Mouse (Mus musculus): Measurements from ENCODE around the gene Spock1.
"Not testable (repeated sequence)": the region's sequence is repeated elsewhere in the genome, so short reads cannot be mapped to it uniquely, and the experiment has no call there.

Spock1 gene

DNA sequence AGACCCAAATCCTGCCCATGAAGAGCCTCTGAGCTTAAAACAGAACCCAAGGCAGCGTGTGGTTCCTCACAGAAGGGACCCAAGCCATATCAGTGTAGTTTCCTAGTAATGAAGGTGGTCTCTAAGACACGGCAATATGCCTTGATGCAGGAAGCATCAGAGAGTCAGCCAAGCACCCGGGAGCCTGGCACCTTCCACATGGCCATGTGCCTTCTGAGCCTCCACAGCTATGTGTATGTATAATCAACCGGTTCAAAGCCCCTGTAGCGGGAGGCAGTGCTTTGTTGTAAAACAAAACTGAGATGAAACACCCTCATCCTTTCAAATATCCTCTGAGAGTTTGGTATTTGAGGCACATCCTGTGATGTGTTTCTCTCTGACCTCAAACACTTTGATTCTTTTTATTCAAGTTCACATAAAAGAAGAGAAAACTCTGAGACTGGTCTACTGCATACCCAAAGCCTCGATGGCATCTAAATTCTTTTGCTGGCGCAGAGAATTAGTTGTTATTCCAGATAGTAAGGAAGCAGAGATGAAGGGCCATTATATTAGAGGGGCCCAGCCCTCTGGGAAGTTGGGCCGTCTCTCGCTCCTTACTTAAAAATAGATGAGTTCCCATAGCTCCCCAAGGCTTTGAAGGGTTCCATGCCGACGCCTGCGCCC is 325.7 kb downstream of the Spock1 start:
- DNase-seq = no peak

DNA sequence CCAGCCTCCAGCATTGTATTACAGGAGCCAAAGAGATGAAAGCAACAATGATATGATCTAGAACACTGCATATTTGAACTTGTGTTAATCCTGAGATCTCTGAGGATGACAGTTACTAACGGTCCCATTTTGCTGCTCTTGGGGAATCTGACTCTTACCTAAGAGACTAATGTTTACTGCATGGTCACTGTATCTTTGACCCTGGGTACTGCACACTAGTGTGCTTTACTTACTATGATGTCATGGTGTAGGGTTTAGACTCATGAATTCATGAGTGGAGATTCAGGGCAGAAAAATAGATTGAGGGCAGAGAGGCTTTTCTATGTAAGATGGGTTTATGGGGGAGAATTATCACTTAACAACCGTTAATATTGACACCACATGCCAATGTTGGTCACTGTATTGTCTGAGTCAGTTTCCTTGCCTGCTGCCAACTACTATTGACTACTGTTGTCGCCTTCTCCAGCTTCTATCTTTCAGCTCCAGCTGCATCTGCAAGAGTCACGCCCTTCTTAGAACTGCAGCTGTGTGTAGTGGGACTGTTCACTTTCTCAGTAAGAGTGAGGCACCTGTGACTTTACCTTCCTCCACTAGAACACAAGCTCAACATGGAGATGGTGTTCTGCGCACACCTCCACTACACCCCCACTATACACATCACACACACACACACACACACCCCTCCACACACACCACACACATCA is 330.4 kb downstream of the Spock1 start:
- no peak for DNase-seq

DNA sequence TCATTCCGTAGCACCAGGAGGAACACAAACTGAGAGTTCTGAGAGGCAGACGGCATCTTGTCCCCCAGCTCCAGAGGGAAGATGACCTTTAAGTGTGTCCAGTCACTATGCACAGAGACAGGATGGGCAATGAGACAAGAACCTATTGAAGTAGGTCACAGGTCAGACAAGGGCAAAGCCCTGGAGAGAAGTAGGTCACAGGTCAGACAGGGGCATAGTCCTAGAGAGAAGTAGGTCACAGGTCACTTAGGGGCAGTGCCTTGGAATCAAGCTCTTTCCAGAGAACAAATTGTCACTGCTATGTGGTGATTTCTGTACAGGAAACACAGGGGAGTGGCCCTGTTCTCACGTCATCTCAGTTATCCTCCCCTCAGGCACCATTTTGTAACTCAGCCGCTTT is 334.6 kb downstream of the Spock1 start:
- DNase-seq = no peak

DNA sequence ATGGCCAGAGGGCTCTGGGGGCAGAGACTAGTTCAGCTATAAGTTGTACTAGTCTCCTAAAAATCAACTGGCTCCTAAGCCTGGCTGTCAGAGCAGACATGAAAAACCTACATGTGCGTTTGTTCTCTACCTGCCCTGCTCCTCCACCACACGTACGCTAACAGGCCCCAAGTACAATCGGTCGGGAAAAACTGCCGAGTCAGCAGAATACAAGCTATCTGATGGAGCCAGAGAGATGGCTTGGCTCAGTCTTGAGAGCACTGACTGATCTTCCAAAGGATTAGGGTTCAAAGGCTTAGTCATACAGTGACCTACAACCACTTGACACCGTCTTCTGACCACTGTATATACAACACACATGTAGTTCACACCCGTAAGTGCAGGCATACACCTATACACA is 339.7 kb downstream of the Spock1 start:
- DNase-seq = no peak

DNA sequence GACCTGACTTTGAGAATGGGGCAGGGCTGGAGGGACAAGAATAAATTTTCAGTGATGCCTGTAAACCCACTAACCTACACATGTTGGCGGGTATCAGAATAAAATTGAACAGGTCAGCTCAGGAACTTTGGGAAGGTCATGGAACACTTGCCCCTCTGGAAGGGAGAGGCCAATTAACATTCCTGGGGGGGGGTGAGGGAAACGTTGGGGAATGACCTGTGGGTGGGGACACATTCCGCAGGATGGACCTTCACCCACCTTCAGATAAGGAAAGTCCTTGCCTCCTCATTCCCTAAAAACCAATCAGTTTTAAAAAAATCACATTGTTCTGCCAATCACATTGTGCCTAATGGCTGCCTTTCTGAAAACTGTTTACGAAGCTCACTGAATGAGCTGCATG is 352.9 kb downstream of the Spock1 start:
- DNase-seq = no peak

DNA sequence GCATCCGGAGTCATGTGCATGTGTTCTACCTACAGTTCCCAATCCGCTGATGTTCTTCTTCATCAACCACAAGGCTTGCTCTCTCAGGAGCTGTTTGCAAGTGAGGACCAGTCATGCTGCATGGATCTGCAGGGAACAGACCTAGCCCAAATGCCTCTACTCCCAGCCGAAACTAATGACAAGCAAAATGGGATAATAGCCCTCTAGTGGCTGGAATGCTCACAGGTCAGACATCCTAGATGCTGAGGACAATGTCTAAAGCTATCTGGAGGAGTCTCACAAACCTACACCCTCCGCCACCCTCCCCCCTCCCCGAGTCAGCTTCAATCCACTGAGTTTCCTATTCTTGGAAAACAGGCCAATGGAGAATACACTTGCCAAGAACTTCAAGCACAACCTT is 358.4 kb downstream of the Spock1 start:
- DNase-seq = no peak

DNA sequence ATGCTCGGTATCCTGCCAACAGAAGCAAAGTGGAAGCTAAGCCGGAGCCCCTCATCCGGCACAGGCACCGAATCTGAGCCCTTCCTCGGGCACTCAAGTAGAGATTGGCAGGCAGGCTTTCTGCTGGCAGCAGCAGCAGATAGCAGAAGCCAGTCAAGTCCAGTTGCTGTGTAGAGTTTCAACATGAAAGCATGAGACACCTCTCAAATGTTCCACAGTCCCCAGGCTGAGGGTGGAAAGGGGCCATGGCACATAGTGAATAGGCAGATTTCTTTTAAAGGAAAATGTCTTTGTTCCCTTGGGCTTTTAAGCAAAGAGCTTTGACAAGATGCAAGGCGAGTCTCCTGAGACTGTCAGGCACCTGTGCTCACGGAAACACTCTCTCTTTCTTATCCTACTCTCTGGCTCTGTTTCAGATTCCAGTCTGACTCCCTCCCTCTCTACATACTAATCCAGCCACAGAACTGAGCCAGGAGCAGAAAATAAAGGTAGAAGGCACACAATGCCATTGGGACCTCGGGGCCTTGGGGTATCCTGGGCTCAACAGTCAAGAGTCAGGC is 371.1 kb downstream of the Spock1 start:
- no peak for DNase-seq

DNA sequence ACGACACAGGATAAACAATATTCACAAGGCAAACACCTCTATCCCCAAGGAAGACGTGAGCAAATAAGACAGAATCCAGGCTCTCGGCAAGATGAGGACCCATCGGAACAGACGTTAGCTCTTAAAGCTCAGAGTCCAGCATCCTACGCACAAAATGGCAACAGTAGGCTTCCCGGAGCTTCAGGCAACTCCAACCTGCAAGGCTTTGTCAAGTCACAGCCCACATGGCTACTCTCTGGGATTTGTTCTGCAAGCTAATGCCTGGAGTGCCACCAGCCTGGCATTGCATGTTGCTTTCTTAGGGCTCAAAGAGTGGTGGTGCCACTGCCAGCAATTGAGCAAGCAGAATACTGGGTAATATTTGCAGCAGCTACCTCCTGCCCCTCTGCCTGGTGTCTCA is 373.8 kb downstream of the Spock1 start:
- DNase-seq = no peak

DNA sequence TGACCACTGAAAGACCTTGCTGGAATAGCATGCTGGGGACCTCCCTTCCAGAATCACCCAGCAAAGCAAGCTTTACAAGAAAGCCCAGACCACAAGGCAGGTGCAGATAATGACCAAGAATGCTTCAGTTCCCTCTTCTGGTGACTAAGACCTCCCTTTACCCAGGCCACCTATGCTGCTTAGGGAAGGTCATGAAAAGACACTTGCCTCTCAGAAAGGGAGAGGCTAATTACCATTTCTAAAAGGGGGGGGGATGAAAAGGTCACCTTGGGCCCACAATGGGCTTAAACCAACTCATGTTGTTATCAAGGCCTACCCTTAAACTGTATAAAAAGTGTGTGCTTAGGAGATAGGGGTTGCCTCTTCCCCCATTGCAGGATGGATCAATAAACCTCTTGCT is 382.2 kb downstream of the Spock1 start:
- no peak for DNase-seq

DNA sequence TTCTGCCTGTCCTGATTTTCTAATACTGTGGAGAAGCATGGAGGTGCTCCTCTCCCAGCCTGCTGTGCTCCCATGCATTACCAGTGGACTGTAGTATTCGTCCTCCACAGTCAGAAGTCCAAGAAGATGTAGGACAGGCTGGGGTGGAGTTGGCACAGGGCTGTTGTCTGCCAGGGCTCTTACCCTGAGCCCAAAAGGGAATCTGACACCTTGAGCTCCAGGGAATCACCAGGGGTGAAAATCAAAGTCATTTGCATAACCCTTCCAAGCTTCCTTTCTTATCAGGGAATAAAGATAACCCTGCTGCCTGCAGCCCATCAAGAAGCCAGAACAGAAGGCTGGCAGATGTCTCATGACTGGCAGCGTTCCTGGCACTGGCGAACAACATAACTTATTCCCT is 383.6 kb downstream of the Spock1 start:
- no peak for DNase-seq

DNA sequence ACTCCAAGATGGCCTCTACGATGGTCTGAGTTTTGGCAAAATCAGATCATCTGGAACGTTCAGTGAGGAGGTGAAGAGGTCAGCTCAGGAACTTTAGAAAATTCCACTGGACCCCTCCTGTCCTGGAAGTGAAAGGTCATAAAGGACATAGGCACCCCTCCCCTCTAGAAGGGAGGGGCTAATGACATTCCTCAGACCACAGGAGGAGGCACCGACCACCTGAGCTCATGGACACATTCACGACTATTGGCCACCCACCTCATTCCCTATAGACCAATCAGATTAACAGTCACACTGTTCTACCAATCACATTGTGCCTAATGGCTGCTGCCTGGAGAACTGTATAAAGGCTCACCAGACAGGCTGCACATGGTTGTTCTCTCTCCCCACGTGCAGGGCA is 384.8 kb downstream of the Spock1 start:
- no peak for DNase-seq

DNA sequence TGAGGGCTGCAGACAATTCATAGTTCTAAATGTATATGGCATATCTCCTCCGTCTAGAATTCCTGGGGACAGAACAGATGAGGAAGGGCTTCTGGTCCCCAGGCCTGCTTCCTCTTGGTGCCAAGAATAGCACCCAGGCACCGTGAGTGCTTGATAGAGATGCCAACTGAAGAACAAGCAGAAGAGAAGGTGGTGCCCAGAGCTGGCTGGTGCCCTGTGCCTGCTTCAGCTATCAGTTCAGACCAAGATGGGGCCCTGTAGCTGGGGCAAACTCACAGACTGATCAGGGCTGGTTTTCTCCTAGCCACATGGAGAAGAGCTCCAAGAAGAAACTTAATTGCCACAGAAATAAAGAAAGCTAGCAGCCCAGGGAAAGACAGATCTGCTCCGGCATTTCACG is 385.8 kb downstream of the Spock1 start:
- DNase-seq = no peak

DNA sequence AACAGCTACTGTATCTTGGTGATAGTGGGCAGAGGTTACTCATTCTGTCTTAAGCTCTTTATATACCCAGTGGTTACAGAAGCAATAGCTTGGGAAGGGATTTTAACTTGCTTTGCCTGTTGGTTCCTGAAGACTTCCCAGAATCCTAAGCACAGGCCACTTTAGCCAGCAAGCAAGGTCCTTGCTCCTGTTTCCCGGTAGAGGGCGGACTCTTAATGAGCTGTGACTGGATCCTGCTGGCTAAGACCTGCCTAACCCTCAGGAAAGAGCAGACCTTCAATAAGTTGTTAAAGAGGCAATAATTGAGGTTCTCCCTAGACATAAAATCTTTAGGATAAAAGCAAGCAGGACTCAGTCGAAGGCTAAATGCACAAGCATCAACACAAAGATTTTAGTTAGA is 387.0 kb downstream of the Spock1 start:
- peak; percentile 28 for DNase-seq

DNA sequence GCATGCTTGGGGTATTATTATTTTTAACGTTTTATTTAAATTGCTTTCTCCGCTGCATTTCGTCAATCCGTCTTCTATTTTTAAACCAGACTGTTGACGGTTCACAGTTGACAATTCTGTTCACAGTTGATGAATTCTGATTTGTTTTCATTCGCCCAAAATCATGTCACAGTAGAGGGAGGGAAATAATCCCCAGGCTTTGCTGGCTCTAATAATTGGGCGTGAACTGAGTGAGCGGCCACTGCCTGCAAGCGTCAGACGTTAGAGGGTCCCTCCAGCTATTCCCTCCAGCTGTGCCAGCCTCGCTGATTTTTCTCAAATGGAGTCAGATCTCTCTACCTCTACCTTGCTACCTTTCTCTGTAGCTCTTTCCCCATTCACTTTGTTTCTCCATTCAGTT is 388.3 kb downstream of the Spock1 start:
- DNase-seq = no peak

DNA sequence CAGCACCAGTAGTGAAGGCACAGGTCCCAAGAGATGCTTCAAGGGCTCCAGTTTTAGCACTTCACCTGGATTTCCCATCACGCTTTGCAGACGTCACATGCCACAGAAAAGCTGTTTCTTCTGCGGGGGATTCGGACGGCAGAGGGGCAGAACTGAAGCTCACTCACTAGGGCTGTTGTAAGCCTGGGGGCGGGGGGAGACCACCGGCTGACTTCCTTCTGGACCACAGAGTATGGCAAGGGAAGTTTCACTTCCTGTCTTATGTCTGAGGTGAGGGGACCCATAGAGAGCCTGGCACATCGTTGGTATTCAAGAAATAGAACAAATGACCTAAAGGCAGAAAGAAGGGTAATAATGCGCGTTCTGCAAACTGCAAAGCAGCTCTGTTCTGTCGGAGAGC is 392.4 kb downstream of the Spock1 start:
- no peak for DNase-seq

DNA sequence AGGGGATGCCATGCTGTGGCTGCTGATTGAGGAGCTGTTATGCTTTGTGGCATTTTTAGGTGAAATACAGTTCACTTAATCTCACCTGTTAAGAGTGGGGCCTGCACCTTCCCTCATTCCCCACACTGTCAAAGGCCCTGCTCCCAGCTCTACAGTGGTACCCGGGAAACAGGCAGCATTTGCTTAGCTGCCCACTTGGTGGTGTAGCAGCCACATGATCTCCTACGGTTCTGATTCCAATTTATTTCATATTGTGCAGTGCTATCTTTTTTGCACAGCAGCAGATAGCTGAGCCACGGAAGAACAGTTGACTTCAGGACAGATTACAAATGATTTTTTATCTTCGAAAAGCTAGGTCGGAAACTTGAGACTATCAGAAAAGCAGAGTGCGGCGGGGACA is 406.6 kb downstream of the Spock1 start:
- DNase-seq = no peak

DNA sequence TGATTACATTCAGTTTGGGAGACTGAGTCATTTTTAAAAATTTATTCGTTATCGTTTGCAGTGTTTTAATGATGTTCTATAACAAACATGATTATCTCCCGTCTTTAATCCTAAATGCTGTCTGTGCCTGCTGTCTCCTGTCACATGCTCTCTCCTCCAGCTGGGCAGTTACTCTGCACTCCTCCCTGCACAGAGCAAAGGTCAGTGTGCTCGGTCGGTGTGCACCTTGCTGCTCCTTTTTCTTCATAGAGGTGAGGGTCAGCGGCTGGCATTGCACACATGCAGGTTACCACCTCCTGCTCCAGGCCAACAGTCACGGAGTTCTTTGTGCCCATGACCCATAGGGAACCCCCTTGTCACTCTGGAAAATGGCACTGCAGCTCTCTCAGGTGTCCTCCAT is 411.4 kb downstream of the Spock1 start:
- DNase-seq = no peak

DNA sequence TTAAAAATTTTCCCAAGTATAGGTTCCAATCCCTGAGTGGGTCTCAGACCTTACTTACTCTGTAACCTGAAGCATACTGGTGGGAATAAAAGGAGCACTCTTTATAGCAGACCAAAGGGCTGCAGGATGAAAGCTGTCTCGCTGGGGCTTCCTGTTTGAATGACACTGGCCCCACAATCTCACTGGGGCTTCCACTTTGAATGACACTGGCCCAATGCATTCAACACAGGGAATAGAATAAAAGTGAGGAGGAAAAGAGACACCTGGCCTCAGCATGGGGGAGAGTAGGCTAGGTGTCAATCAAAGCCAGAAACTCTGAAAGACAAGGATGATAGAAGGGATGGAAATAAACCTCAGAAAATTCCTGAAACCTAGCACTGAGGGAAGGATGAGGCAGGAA is 413.3 kb downstream of the Spock1 start:
- no peak for DNase-seq

DNA sequence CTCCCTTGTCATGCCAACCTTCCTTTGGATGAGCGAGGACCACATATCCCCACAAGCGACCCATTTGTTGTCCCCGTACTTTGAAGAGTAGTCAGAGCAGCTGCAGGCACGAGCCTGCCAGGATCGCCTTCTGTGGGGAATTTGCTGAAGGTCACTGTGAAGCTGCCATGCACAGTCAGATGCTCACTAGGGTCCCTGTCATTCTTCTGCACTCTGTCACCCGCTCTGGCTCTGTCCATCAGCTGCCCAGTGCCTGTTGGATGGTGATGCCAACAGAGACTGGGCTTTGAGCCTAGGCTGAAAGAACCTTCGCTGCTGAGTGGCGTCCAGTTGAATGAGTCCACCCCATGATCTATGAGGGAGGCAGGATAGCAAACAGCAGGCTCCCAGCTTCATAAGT is 419.2 kb downstream of the Spock1 start:
- DNase-seq = peak; percentile 57

DNA sequence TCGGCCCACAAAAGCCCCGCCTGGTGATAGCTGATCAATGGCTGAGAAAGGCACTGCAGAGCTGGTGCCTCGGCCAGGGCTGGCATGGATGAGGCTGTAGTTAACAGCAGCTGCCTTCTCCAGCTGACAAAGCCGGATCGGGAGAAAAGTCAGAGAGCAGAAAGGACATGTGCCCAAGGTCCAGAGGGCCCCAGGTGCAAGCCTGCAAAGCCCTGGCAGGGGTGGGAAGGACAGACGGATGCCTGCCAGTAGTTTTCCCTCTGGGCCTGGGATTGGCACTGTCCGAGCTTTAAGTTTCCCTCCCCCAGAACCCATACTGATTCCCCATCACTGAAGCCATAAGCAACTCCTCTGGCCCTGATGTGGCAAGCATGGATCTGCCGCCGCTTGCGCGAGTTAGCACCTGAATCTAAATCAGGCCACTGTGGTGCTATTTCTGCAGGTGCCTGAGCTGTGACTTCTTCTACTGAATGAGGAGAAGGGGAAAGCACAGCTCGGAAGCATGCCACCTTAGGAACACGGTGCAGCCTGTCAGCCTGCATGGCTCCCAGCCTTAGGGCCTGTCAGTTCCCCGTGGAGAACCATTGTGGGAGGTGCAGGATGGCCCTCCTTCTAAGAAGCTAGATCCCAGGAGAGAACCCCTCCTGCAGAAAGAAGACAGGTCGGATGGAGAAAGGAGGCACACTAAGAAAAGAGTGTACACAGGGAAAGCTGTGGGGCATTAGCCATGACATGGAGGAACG is 423.5 kb downstream of the Spock1 start:
- DNase-seq = no peak

DNA sequence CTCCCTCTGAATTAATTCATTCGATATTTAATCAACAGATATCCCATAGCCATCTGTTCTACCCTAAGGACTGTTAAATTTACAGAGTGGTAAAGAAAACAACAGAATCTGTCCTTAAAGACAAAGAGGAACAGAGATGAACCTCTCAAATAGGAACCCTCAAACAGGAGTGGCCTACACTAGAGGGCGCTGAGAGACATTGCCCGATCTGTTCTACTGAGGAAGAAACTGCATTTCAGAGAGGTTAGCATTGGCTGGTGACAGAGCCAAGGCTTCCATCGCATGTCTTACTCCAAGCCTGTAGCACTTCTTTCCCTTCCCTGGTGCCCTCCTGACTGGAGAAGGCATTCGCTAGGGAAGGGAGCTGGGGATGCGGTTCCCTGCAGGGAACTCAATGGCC is 431.4 kb downstream of the Spock1 start:
- peak; percentile 37 for DNase-seq

DNA sequence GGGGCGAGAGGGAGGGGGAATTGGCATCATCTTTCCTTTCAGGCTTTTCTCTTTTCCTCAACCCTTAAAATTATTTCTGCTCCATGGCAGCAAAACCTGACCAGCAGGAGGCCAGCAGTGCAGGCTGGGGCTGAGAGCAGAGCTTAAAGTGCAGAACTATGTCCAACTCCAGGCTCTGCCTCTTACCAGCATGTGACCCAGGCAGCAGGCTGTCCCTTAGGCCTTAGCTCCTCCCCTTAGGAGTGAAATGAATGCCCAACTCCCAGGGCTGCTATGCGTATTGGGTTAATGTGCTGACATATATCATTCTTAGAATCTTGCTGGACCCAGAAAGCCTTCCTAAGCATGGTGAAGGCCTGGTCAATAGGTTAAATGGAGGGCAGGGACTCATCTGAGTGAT is 434.1 kb downstream of the Spock1 start:
- no peak for DNase-seq

DNA sequence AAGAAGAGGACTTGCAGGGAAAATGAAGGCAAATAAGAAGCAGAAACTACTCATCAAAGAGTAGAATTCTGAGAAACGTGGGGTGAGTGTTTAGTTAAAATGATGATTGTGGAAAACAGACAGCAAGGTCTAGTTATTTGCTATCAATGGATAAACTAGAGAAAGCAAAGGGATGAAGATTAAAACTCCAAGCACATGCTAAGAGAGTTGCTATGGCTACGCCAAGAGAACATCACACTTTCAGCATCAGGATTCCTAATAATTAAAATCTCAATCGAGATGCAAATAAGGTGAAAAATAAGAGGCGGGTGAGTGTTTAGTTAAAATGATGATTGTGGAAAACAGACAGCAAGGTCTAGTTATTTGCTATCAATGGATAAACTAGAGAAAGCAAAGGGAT is 437.2 kb downstream of the Spock1 start:
- DNase-seq = not testable (repeated sequence)

DNA sequence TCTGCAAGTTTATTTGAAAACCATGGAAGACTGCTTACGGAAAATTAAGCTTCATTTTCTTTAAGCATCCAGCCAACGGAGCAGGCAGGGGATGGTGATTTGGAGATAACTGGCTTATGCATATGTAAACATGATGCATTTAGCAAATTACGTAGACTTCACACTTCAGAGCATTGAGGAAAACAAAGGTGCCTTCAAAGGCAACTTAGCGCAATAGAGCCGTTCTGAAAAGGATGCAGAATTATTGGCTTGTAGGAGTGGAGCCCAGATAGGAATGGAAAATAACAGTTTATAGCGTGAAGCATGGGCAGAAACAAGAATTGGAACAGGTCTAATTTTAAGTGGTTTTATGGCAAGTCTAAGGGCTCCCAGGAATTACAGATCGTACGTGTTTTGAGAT is 448.2 kb downstream of the Spock1 start:
- no peak for DNase-seq

Measured in cerebellum, adult 11-12 months (tissue).